Mouse (Mus musculus): ENCODE data around the gene Mettl21e. TPM values are rescaled to one million over a fixed set of nuclear protein-coding genes. Genes with fewer than 3 reads are reported as not detected.
"Not testable (repeated sequence)": the region's sequence is repeated elsewhere in the genome, so short reads cannot be mapped to it uniquely, and the experiment has no call there.

Mettl21e gene
- total RNA-seq (2014; rRNA removed) = not detected in 2 replicates
- not detected in 2 replicates for polyA plus RNA-seq (2015; fragmentation: Nextera tagmentation; extraction: Ambion mirVana)

- H3K4me1 ChIP-seq (ENCODE audit: insufficient read depth) = no peaks in the 10 kb centered on the region
- ATAC-seq (0 out of 2 replicates have a peak, but pooled peaks have one; percentile 29), DNase-seq (no peak)
- no peak within 1 kb of the TSS for H3K9ac ChIP-seq
- H3K27me3 ChIP-seq (ENCODE audit: insufficient read depth, low read length) = no peaks in the 10 kb centered on the region
- no peak within 1 kb of the TSS for H3K27ac ChIP-seq (ENCODE audit: low read depth, low read length)
- H3K4me2 ChIP-seq (ENCODE audit: low read depth) = no peak within 1 kb of the TSS
- no peaks in the 10 kb centered on the region for H3K9me3 ChIP-seq (ENCODE audit: low read length)
- no peak for TF ChIP-seq CTCF (IDR thresholded peaks at IDR 0.05; ENCODE audit: low read depth)
- WGBS = 42% methylated on average over 1 of the region's 1 CpGs
- no peak within 1 kb of the TSS for H3K4me3 ChIP-seq (ENCODE audit: low read depth, low read length)
- H3K36me3 ChIP-seq (ENCODE audit: insufficient read depth) = no peaks in the 10 kb centered on the region
These were observed at the start of gene Mettl21e for GRCm38 (mm10) chr1:44218876-44219275. Mettl21e (minus strand) TSS chr1:44218961.

GRCm38 (mm10) chr1:44240440-44240839 is 21.7 kb upstream of the Mettl21e start:
- H3K4me3 ChIP-seq (ENCODE audit: low read depth, low read length); H3K4me2 ChIP-seq (ENCODE audit: low read depth); H3K9me3 ChIP-seq (ENCODE audit: low read length); DNase-seq; H3K36me3 ChIP-seq (ENCODE audit: insufficient read depth); H3K27ac ChIP-seq (ENCODE audit: low read depth, low read length); ATAC-seq; H3K9ac ChIP-seq; H3K27me3 ChIP-seq (ENCODE audit: insufficient read depth, low read length); H3K4me1 ChIP-seq (ENCODE audit: insufficient read depth): not testable (repeated sequence)
- WGBS = 85% methylated on average over 2 of the region's 2 CpGs

GRCm38 (mm10) chr1:44239969-44240368 is 21.2 kb upstream of the Mettl21e start:
- Histone ChIP-seq H3K9me3 (ENCODE audit: low read length) (no peaks in the 10 kb centered on the region), H3K36me3 (ENCODE audit: insufficient read depth) (no peaks in the 10 kb centered on the region), H3K27me3 (ENCODE audit: insufficient read depth, low read length) (no peaks in the 10 kb centered on the region), H3K27ac (ENCODE audit: low read depth, low read length) (no peak overlapping the region), H3K9ac (no peak overlapping the region), H3K4me2 (ENCODE audit: low read depth) (no peak overlapping the region), H3K4me3 (ENCODE audit: low read depth, low read length) (no peak overlapping the region), H3K4me1 (ENCODE audit: insufficient read depth) (no peaks in the 10 kb centered on the region)
- 89% methylated on average over 3 of the region's 3 CpGs for WGBS
- no peak for DNase-seq
- TF ChIP-seq CTCF (IDR thresholded peaks at IDR 0.05; ENCODE audit: low read depth) = no peak
- no peak for ATAC-seq

- Histone ChIP-seq H3K4me3 (ENCODE audit: low read depth, low read length) (no peak overlapping the region), H3K9me3 (ENCODE audit: low read length) (no peaks in the 10 kb centered on the region), H3K36me3 (ENCODE audit: insufficient read depth) (no peaks in the 10 kb centered on the region), H3K9ac (no peak overlapping the region), H3K27me3 (ENCODE audit: insufficient read depth, low read length) (no peaks in the 10 kb centered on the region), H3K4me2 (ENCODE audit: low read depth) (no peak overlapping the region), H3K27ac (ENCODE audit: low read depth, low read length) (no peak overlapping the region), H3K4me1 (ENCODE audit: insufficient read depth) (no peaks in the 10 kb centered on the region)
- ATAC-seq = no peak
- no peak for DNase-seq
- TF ChIP-seq CTCF (IDR thresholded peaks at IDR 0.05; ENCODE audit: low read depth) = no peak
- WGBS = 76% methylated on average over 2 of the region's 2 CpGs
These were observed 18.5 kb upstream of the Mettl21e start for GRCm38 (mm10) chr1:44237305-44237704.

GRCm38 (mm10) chr1:44235311-44235710 is 16.6 kb upstream of the Mettl21e start:
- no peaks in the 10 kb centered on the region for H3K9me3 ChIP-seq (ENCODE audit: low read length)
- no peak overlapping the region for H3K9ac ChIP-seq
- no peak overlapping the region for H3K27ac ChIP-seq (ENCODE audit: low read depth, low read length)
- H3K27me3 ChIP-seq (ENCODE audit: insufficient read depth, low read length) = no peaks in the 10 kb centered on the region
- ATAC-seq = no peak
- no peak for TF ChIP-seq CTCF (IDR thresholded peaks at IDR 0.05; ENCODE audit: low read depth)
- H3K36me3 ChIP-seq (ENCODE audit: insufficient read depth) = no peaks in the 10 kb centered on the region
- H3K4me3 ChIP-seq (ENCODE audit: low read depth, low read length) = no peak overlapping the region
- H3K4me1 ChIP-seq (ENCODE audit: insufficient read depth) = no peaks in the 10 kb centered on the region
- H3K4me2 ChIP-seq (ENCODE audit: low read depth) = no peak overlapping the region
- WGBS = 79% methylated on average over 2 of the region's 2 CpGs
- no peak for DNase-seq

- not testable (repeated sequence) for ATAC-seq; H3K27me3 ChIP-seq (ENCODE audit: insufficient read depth, low read length); H3K9me3 ChIP-seq (ENCODE audit: low read length); H3K36me3 ChIP-seq (ENCODE audit: insufficient read depth); DNase-seq; H3K4me1 ChIP-seq (ENCODE audit: insufficient read depth); H3K27ac ChIP-seq (ENCODE audit: low read depth, low read length); H3K4me3 ChIP-seq (ENCODE audit: low read depth, low read length); H3K4me2 ChIP-seq (ENCODE audit: low read depth); H3K9ac ChIP-seq
- 89% methylated on average over 2 of the region's 2 CpGs for WGBS
These were observed 15.8 kb upstream of the Mettl21e start for GRCm38 (mm10) chr1:44234531-44234930.

- peak; percentile 93 for ATAC-seq
- WGBS = 51% methylated on average over 2 of the region's 2 CpGs
- H3K4me2 ChIP-seq (ENCODE audit: low read depth) = no peak overlapping the region
These were observed 10.3 kb upstream of the Mettl21e start for GRCm38 (mm10) chr1:44229044-44229443.

GRCm38 (mm10) chr1:44217118-44217517 is 1.6 kb downstream of the Mettl21e start:
- no peak overlapping the region for H3K4me3 ChIP-seq (ENCODE audit: low read depth, low read length)
- TF ChIP-seq CTCF (IDR thresholded peaks at IDR 0.05; ENCODE audit: low read depth) = no peak
- H3K4me2 ChIP-seq (ENCODE audit: low read depth) = no peak overlapping the region
- no peak overlapping the region for H3K9ac ChIP-seq
- DNase-seq (no peak), ATAC-seq (no peak)
- no peaks in the 10 kb centered on the region for H3K9me3 ChIP-seq (ENCODE audit: low read length)
- no peaks in the 10 kb centered on the region for H3K4me1 ChIP-seq (ENCODE audit: insufficient read depth)
- H3K27ac ChIP-seq (ENCODE audit: low read depth, low read length) = no peak overlapping the region
- no peaks in the 10 kb centered on the region for H3K27me3 ChIP-seq (ENCODE audit: insufficient read depth, low read length)
- H3K36me3 ChIP-seq (ENCODE audit: insufficient read depth) = no peaks in the 10 kb centered on the region
- WGBS = 61% methylated on average over 2 of the region's 2 CpGs

More at GRCm38 (mm10) chr1:44229044-44229443, 10.3 kb upstream of the Mettl21e start:
- TF ChIP-seq CTCF (IDR thresholded peaks at IDR 0.05; ENCODE audit: low read depth) = peak; percentile 82
- Histone ChIP-seq H3K36me3 (ENCODE audit: insufficient read depth) (no peaks in the 10 kb centered on the region), H3K27me3 (ENCODE audit: insufficient read depth, low read length) (no peaks in the 10 kb centered on the region), H3K9ac (no peak overlapping the region), H3K4me1 (ENCODE audit: insufficient read depth) (no peaks in the 10 kb centered on the region), H3K9me3 (ENCODE audit: low read length) (no peaks in the 10 kb centered on the region), H3K4me3 (ENCODE audit: low read depth, low read length) (no peak overlapping the region), H3K27ac (ENCODE audit: low read depth, low read length) (no peak overlapping the region)
- DNase-seq = peak; percentile 77
